20 mouse cellular contexts compared by ENCODE assay signal in genomic region chr17:69129434-69129833, GRCm38 (mm10). TPM values are rescaled to one million over a fixed set of nuclear protein-coding genes. Genes with fewer than 3 reads are reported as not detected.
DNase-seq lines count a peak whose midpoint lies in the region; ATAC-seq and TF ChIP-seq lines count a peak whose summit lies in the region.
"Had no signal": no experiment of that assay in that cellular context is flagged by ENCODE, and none has a peak within 500 bp of the region (broad histone marks: within the 10 kb centered on the region; RNA-seq: fewer than 3 reads in every experiment).

No protein-coding gene starts in this region.

- peak; percentile 51 for DNase-seq in midbrain, embryonic 10.5 days (ENCODE audit: low spot score)
- peak; percentile 69 for DNase-seq in embryo, embryonic 11 days
- peak; percentile 28 for DNase-seq in hindbrain, postnatal 0 days (ENCODE audit: low spot score)
- DNase-seq in retina, postnatal 1 day = peak; percentile 35
- no peak for DNase-seq in lung, postnatal 36 days
- DNase-seq: adrenal gland, postnatal 10 days; cerebellum, adult 11 months; cerebellum, postnatal 10 days; gastrocnemius, postnatal 25 days; kidney, adult 18-20 months; liver, embryonic 13.5 days; thymus, postnatal 14 days had no signal

- no peak overlapping the region for H3K4me3 ChIP-seq in midbrain, embryonic 10.5 days
- H3K4me3 ChIP-seq in midbrain, embryonic 13.5 days (replicated peaks) = no peak overlapping the region
- H3K4me3 ChIP-seq in hindbrain, postnatal 0 days (ENCODE audit: low read length) = no peak overlapping the region
- no peak overlapping the region for H3K4me3 ChIP-seq in intestine, postnatal 0 days (ENCODE audit: low read depth, low read length)
- H3K4me3 ChIP-seq: erythroblast, embryonic 14.5 days; forebrain, embryonic 13.5 days; hindbrain, embryonic 15.5 days; limb, embryonic 12.5 days; liver, embryonic 13.5 days; lung, embryonic 15.5 days had no signal

- no peak overlapping the region for H3K27ac ChIP-seq in midbrain, embryonic 10.5 days (replicated peaks)
- no peak overlapping the region for H3K27ac ChIP-seq in midbrain, embryonic 13.5 days
- no peak overlapping the region for H3K27ac ChIP-seq in hindbrain, postnatal 0 days
- H3K27ac ChIP-seq in intestine, postnatal 0 days (ENCODE audit: low read depth, low read length) = no peak overlapping the region
- H3K27ac ChIP-seq: forebrain, embryonic 13.5 days; hindbrain, embryonic 15.5 days; kidney, postnatal 0 days; limb, embryonic 12.5 days; liver, embryonic 13.5 days; lung, embryonic 15.5 days had no signal

- no peak for ATAC-seq in midbrain, embryonic 13.5 days
- no peak for ATAC-seq in hindbrain, postnatal 0 days
- no peak for ATAC-seq in intestine, postnatal 0 days
- ATAC-seq: forebrain, embryonic 13.5 days had no signal

- H3K36me3 ChIP-seq in midbrain, embryonic 10.5 days = no peaks in the 10 kb centered on the region
- no peaks in the 10 kb centered on the region for H3K36me3 ChIP-seq in midbrain, embryonic 13.5 days
- H3K36me3 ChIP-seq in hindbrain, postnatal 0 days (ENCODE audit: insufficient read depth, low read length) = no peaks in the 10 kb centered on the region
- H3K36me3 ChIP-seq in intestine, postnatal 0 days (ENCODE audit: control insufficient read depth, insufficient read depth) = 0 out of 2 replicates have a peak, but pooled peaks cover 3% of the 10 kb centered on the region
- H3K36me3 ChIP-seq: hindbrain, embryonic 15.5 days; limb, embryonic 12.5 days; liver, embryonic 13.5 days; lung, embryonic 15.5 days had no signal

- peaks cover 22% of the 10 kb centered on the region for H3K4me1 ChIP-seq in midbrain, embryonic 10.5 days
- peaks cover 8% of the 10 kb centered on the region for H3K4me1 ChIP-seq in midbrain, embryonic 13.5 days (replicated peaks)
- peaks cover 5% of the 10 kb centered on the region; the same call in 1 of the 2 replicates for H3K4me1 ChIP-seq in hindbrain, postnatal 0 days (ENCODE audit: insufficient read depth, low read length)
- H3K4me1 ChIP-seq in intestine, postnatal 0 days (replicated peaks; ENCODE audit: control insufficient read depth, insufficient read depth, low read length) = no peaks in the 10 kb centered on the region
- H3K4me1 ChIP-seq: forebrain, embryonic 13.5 days; liver, embryonic 13.5 days had no signal

- no peak for TF ChIP-seq CTCF in hindbrain, postnatal 0 days (IDR thresholded peaks at IDR 0.05; ENCODE audit: low read depth)
- TF ChIP-seq CTCF in intestine, postnatal 0 days (IDR thresholded peaks at IDR 0.05; ENCODE audit: low read depth) = no peak

- H3K9ac ChIP-seq in midbrain, embryonic 13.5 days (replicated peaks) = no peak overlapping the region
- H3K9ac ChIP-seq in hindbrain, postnatal 0 days (replicated peaks; ENCODE audit: low read length) = no peak overlapping the region
- H3K9ac ChIP-seq in intestine, postnatal 0 days (ENCODE audit: low read depth, low read length) = no peak overlapping the region
- H3K9ac ChIP-seq: forebrain, embryonic 13.5 days; hindbrain, embryonic 15.5 days; limb, embryonic 12.5 days; liver, embryonic 13.5 days; lung, embryonic 15.5 days had no signal

- H3K4me2 ChIP-seq in midbrain, embryonic 13.5 days (replicated peaks) = no peak overlapping the region
- no peak overlapping the region for H3K4me2 ChIP-seq in hindbrain, postnatal 0 days (ENCODE audit: low read depth, low read length)
- H3K4me2 ChIP-seq in intestine, postnatal 0 days (replicated peaks; ENCODE audit: low read depth) = no peak overlapping the region
- H3K4me2 ChIP-seq: forebrain, embryonic 13.5 days; hindbrain, embryonic 15.5 days; limb, embryonic 12.5 days; liver, embryonic 13.5 days; lung, embryonic 15.5 days had no signal

- H3K9me3 ChIP-seq in midbrain, embryonic 10.5 days (replicated peaks) = no peaks in the 10 kb centered on the region
- H3K9me3 ChIP-seq in midbrain, embryonic 13.5 days = no peaks in the 10 kb centered on the region
- H3K9me3 ChIP-seq in hindbrain, postnatal 0 days (ENCODE audit: low read length) = no peaks in the 10 kb centered on the region
- H3K9me3 ChIP-seq in intestine, postnatal 0 days (ENCODE audit: control insufficient read depth) = no peaks in the 10 kb centered on the region
- H3K9me3 ChIP-seq: forebrain, embryonic 13.5 days; hindbrain, embryonic 15.5 days; limb, embryonic 12.5 days; liver, embryonic 13.5 days; lung, embryonic 15.5 days had no signal

- no peaks in the 10 kb centered on the region for H3K27me3 ChIP-seq in midbrain, embryonic 10.5 days (ENCODE audit: low read depth, poor library complexity, severe bottlenecking)
- no peaks in the 10 kb centered on the region for H3K27me3 ChIP-seq in midbrain, embryonic 13.5 days
- H3K27me3 ChIP-seq in hindbrain, postnatal 0 days (ENCODE audit: insufficient read depth, low read length) = no peaks in the 10 kb centered on the region
- no peaks in the 10 kb centered on the region for H3K27me3 ChIP-seq in intestine, postnatal 0 days (replicated peaks; ENCODE audit: control insufficient read depth, insufficient read depth, low read length)
- H3K27me3 ChIP-seq: forebrain, embryonic 13.5 days; hindbrain, embryonic 15.5 days; liver, embryonic 13.5 days; lung, embryonic 15.5 days had no signal

- WGBS in midbrain, embryonic 10.5 days = 33% methylated on average over 6 of the region's 6 CpGs
- 17% methylated on average over 6 of the region's 6 CpGs for WGBS in midbrain, embryonic 13.5 days
- WGBS in hindbrain, postnatal 0 days = 27% methylated on average over 6 of the region's 6 CpGs
- WGBS in intestine, postnatal 0 days = 48% methylated on average over 6 of the region's 6 CpGs

RNA-seq across cellular contexts. Expression of gene Epb41l3, which starts 54.0 kb away (rescaled TPM):
- polyA plus RNA-seq in midbrain, embryonic 10.5 days (2016; fragmentation: Nextera tagmentation; extraction: Ambion mirVana) = 51.0 and 62.6 TPM in 2 replicates
- polyA plus RNA-seq in midbrain, embryonic 13.5 days (2015; fragmentation: Nextera tagmentation; extraction: Ambion mirVana) = 53.9 and 62.7 TPM in 2 replicates
- total RNA-seq in hindbrain, postnatal 0 days (2014; rRNA removed) = 105 and 110 TPM in 2 replicates
- 103 and 107 TPM in 2 replicates for polyA plus RNA-seq in hindbrain, postnatal 0 days (2015; fragmentation: Nextera tagmentation; extraction: Ambion mirVana)
- polyA plus RNA-seq in intestine, postnatal 0 days (2015; fragmentation: Nextera tagmentation; extraction: Ambion mirVana) = 174 and 213 TPM in 2 replicates
